Mouse (Mus musculus) lung, postnatal 36 days (tissue): ENCODE data around the gene Met.
A peak's percentile ranks its signal among the peaks of the same experiment; 100 is the strongest.

Source experiments
- DNase-seq: peaks from one replicate; pipeline ENCODE4 v3.0.0; 2022; ENCODE audit warnings: mixed read lengths

Gene Met

DNA sequence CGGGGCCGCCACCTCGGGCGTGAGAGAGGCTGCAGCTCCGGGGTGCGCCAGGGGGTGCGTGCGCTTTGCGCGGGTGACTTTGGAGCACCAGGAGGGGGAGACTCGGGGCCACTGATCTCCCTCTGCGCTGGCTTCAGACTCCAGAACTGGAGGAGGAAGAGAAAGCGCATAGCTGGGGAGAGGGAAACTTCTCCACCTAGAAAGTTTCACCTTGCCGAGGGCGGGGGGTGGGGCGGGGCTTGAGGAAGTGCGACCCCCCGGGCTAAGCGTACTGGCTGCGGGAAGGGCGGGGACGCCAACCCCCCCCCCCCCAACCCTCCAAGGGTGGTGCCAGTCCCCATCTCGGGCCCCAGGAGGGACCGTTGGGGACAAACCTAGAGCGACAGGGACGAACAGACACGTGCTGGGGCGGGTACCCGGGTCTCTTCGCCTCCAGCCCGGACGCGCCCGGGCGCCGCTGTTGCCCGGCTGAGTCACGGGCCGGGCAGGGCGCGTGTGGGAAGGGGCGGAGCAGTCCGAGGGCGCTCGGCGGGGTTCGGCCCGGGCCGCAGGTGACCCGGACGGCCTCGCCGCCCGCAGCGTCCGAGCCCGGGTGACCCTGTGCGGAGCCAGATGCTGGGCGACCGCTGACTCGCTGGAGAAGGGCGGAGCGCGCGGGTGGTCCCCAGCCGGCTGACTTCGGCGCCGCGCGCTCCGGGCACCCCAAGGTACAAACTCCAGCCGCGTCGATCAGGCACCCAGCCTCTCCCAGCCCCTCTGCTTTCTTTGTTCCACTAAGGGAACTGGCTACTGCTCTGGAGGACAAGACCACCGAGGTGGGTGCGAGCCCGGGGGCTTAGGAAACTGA lies at the start of gene Met:
Met (plus strand) TSS at position 367 of the 847 bp plus-strand sequence.
- peak; percentile 69 for DNase-seq

DNA sequence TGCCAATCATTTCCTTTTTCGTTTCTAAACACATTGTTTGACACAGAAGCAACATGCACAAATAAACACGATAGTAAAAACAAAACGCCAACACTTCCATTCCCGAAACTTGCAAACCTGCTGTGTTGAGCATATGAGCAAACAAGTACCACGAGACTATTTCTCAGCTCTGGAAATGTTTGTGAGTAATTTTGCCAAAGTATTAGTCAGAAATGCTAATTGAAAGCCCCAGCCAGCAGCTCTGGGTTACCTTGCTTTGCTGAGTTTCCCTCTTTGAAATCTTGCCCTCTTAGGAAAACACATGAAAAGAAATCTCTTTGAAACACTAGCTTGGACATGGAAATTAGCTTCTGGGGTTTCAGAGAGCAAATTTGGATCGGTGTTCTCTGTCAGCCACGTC lies 45.4 kb upstream of the Met start:
- no peak for DNase-seq

DNA sequence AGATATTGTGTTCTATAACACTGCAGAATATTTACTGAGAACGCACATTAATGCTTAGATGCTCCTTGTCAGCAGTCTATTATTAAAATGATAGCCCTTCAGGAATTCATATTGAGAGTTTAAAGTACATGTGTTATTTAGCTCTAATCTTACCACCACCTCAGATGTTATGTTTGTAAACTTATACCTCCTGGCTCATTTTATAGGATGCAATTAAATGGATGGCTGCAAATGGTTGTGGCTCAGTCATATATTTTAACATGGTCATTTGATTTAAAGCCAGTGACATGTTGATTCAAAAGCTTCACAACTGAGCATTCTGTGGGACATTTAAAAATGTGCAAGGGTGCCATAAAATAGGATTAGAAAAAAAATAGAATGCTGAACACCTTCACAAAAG lies 41.2 kb upstream of the Met start:
- DNase-seq = no peak

DNA sequence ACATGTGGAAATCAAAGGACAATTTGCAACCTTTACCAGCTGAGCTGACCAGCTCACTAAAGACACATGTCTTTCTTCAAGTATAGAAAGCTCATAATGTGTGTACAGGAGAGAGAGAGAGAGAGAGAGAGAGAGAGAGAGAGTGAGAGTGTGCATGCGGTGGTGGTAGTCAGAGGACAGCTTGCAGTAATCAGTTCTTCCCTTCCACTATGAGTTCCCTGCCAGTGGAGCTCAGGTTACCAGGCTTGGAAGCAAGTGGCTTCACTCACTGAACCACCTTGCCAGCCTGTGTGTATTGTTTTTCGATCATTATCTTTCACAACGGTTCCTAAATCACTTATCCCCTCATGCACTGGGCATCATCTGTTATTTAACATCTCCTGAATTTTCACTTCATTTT lies 34.6 kb upstream of the Met start:
- no peak for DNase-seq

DNA sequence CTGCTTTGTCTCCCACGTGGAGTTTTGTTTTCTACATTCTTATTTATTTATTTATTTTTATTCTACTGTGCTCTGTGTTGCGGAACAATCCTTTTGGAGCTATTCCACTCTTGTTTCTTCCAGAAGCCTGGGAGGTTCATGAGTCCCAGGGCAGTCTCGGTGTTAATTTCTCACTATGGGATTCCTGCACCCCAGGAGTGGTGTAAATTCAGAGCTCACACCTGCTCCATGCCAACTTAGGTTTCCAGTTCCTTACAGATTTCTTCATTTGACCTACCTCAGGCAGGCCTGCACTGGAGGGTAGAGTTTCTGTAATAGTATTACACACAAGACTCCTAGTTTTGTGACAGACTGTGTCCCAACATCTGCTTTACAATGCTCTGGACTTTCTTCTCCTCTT lies 34.0 kb upstream of the Met start:
- no peak for DNase-seq

DNA sequence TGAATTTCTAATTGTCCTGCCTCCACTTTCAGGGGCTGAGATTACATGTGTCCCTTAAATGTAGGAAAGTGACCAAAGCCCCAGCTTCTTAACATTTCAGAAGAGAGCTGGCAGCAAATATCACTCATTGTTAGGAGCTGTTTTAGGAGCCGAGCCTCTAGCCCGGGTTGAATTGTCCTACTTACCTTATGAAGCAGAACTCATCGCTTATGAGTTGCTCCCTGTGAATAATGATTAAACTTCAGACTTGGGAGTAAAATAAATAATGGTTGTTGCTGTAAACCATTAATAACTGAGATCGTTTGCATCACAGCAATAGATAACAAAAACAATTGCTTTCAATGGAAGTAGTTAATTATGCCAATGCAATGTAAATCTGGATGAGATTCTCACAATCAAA lies 20.3 kb upstream of the Met start:
- DNase-seq = no peak

DNA sequence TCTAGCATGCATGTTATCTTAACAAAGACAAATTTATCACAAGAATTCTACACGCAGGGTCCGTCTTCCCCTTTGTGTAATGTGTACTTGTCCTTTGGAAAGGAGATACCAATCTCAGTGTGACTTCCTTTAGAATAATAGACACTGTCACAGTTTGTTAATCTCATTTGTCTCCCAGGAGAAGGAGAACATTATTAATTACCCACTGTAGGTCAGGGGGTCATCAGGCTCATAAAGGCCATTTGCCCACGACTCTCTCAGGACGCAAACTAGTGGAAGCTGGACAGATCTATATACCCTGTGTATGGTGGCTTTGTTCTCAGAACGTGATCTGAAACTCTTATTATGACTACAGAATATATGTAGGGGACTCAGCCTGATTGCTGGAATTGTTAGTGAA lies 12.3 kb upstream of the Met start:
- peak; percentile 17 for DNase-seq

DNA sequence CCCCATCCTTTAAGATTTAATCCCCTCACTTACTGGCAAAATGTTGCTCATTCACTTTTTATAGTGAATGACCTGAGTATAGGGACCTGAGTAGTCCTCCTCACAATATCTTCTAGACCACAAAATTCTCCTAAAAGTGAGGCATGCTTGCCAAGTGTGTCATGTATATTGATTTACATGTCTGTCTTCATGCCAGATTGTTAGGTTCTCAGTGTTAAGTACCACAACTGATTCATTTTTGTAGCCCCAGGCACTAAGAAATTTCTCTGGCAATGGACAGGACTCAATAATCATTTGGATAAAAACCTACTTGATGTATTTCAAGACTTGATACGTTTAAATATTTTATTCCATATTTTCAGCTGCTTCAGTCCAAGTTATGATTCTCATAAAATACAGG lies 8.5 kb upstream of the Met start:
- no peak for DNase-seq

DNA sequence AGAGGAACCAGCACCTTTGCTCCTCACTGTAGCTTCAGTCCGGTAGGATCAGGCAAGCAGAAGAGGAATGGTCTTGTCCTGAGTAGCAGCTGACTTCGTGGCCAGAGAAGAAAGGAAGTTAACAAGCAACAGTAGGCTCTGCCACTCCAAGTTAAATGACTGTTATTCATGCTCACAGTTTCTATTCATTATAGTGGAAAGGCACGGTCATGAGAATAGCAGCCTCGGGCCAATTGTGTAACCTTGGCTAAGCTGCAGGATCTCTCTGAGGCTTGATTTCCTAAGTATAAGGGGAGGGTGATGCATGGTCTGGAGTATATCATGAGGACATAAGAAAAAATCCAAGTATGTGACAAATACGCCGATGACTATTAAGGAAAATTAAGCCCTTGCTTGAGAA lies 4.0 kb upstream of the Met start:
- no peak for DNase-seq

DNA sequence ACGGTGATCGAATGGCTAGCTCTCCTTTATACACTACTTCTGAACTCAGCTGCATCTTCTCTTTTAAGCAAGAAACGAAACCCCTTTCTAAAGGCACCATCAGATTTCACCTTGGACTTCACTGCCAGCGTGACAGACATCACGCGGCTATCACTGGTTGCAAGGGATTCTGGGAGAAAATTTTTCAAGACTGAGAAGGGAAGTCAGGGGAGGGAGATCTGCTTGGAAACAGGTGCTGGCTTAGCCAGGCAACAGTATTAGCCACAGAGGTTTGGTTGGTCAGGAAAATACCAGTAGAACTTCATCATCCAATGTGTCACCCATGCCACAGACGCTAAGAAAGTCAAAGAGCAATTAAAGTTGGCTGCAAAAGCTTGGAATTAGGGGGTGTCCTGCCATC lies 2.2 kb upstream of the Met start:
- no peak for DNase-seq

DNA sequence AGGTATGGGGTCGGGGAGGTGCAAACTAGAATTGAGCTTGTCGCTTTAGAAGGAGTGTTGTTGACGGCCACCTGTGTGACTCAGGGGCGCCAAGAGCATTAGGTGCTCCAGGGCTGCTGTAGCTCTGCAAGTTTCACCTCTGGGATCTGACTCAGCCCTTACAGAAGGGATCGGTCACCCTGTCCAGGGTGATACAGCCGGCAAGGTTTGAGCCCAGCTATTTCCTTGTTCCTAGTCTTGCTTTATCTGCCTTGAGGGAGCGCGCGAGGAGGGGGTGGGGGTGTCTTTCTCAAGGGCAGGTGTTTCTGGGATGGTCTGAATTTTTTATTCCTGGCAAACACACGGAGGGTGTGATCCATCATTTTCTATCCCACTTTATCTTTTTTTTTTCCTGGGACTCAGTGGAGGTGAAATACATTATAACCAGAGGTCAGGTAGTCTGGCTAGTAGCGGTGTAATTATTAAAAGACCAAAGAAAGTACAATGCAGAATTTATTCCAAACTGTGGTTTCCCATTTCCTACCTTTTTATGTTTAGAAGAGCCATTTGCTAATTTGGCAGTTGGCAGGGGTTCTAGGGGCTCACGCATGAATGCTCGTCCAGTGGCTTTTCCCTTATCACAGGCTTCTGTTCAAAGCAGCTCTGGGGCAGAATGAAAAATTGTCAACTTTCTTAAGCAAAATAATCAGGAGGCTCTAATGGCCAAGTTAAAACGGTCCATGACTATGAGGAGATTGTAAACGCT lies 853 bp downstream of the Met start:
- peak; percentile 26 for DNase-seq

DNA sequence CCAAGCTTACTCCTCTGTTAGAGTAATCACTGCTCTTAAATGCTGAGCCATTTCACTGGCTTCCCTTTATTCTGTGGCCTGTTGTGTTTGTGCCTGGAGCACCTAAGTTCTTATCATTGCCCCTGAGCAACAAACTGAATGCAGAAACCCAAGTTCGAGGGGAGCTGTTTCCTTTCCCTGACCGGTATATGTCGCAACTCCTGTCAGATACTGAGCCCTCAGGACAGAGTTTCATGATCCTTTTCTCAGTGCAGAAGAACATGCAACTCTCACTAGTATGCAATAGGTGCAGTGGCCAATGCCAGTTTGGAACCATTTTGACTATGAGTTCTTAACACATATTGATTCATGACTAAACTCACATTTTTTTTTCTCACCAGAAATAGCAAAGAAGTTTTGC lies 2.9 kb downstream of the Met start:
- DNase-seq = no peak

DNA sequence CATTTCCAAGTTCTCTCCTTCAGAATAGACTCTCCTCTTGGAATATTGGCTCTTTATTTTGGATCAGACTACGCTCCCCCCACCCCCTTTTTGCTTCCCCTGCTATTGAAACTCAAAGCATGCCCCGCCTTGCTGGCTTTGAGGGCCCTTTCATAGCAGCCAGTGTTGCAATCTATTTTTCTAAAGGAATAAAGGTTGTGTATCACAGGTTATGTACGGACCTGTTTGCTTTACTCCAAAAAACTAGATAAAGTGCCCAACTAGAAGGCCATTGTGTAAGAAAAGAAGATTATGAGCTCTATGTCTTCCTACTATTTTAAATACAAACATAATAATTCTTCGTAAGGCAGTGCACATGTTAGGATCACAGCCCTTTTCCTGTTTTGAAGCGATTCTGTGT lies 5.4 kb downstream of the Met start:
- DNase-seq = peak; percentile 48

DNA sequence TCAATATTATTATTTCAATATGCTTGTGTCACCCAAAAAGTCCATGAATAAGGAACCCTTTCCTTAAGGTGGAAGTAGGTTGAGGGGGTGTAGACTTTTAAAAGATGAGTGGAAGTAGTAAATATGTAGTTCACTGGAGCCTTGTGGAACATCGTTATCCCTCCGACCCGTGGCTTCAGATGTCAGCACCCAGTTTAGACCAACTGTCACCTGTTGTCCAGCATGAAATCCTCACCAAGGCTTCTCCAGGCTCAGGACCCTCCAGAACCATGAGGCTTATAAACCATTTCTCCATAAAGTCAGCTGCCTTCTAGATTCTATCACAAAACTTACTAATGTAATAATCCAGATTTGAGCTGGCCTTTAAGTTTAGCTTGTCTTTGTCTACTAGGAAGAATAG lies 9.5 kb downstream of the Met start:
- DNase-seq = no peak

DNA sequence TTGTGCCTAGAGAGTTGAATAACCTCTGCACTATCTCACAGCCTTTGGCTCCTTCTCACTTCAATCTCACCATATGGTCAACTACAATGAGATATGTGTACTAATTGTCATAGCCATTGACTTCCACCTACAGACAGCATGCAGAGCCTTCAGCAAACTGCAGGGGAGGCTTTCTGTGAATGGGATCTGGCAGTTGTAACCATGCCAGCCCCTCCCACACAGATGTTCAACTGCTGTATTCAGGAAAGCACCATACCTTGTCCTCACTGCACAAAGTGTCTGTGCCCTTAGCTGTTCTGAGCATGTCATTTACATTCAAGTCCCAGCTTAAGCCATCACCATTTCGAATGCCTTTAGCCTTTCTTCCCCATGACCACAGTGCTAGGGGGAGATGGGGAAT lies 14.2 kb downstream of the Met start:
- no peak for DNase-seq

DNA sequence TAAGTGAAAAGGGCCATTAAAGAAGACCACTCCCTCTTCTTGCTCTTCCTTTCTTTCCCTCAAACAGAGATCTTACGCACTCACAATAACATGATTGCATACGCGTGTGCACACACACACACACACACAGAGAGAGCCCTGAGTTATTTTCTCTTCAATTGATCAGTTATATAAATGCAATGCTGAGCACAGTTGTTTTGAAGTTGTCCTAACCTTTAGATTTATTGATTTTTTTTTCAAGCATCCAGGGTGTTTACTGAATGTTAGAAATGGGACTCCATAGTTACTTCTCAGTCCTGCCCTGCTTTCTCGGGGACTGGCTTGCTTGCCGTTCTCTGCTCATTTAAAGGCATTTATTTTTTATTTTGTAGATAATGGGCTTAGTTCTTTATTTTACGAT lies 14.7 kb downstream of the Met start:
- DNase-seq = no peak

DNA sequence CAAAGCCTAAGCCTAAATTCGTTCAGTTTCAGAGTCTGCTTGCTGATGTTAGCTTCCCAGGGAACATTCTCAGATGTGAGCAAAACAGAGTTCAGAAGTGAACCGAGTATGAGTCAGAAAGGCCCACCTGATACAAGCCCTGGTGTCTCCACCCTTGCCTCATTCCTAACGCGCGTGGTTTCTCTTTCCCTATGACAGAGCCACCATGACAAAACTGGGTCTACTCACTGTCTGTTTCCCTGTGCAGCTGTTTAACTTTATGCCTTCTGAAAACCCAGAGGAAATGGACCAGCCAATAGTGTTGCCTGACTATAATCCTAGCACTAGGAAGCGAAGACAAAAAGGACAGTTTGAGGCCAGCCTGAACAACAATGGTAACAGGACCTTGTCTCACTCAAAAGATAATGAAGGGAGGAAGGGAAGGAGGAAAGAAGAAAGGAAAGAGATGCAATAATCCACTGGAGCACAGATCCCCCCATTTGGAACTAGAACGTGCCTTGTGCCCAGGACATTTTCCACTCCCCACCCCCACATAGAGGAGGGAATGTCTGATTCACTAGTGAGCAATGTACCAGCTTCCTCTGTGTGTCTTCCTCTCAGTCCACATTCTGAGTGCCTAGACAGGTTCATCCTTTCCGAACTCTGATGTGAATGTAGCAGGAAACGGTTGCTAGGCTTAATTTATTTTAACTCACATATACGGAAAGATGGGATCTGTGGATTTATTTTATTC lies 15.4 kb downstream of the Met start:
- no peak for DNase-seq

DNA sequence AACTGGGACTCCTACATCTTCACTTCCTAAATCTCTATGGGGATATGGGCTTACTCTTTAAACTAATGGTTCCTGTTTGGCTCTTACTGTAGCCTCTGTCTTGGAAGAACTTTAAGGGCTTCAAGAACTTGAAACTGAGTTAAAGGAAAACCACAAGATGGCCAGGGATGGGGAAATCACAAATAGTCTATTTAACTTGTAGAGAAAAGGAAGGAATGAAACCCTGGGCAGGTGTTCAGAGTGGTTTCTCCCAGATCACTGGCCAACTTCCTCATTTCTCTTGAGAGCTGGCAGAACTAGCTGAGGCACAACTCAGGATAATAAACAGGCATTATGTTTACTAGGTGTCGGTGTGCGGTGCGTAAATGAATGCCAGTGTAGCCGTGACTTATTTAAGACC lies 17.5 kb downstream of the Met start:
- DNase-seq = peak; percentile 77

DNA sequence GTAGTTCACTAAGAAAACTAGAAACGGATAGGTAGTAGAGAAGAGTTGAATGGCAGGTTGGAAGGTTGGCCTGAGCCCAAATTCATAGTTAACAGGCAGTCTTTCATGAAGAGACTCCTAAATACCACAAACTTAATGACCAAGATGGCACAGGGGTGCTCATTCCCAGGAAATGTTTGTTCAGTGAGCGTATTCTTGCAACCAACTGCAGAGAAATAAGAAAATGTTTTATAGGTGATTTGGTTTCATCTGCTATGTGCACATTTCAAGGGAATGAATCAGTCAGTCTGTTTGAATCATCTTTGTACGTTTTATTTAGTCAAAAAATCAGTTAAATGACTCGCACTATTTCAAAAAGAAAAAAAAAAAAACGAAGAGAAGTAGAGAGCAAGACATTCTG lies 21.6 kb downstream of the Met start:
- DNase-seq = no peak

DNA sequence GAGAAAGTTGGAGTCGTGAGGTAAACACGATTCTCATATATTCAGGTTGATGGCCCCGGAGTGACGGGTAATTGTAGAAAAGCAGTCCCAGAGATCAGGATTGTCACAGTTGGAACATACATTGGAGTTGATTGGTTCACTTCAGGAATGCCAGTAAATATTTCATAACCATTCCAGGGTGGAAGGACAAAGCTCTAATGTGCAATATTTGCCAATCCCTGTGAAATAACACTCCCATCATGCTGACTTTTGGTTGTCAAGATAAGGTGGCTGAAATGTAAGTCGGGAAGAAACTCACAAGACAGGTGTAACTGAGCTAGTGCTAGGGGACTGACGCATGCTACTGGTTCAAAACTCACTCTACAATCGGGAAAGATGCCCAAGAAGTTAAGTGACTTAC lies 22.2 kb downstream of the Met start:
- peak; percentile 19 for DNase-seq

DNA sequence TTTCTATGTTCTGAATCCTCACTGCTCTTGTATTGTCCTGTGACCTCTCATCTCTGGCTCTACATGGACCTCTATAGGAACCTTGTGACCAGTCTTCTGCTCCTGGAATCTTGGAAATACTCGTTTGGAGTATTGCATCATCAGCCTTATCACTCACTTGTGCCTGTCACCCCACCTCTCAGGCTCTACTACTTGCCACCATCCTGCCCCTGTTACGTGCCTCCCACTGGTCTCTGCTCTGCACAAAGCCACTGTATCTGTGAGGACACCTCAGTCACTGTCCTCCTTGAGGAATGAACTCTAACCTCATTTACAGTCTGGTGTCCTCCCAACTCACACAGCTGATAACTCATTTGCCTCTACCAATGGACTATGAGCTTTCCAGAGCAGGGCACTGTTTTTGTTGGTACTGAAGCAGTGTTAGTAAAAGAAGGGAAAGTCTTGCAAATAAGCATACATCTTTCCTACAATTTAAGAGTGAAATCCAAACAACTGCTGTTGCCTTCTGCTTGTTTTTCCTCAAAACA lies 24.8 kb downstream of the Met start:
- DNase-seq = peak; percentile 50

DNA sequence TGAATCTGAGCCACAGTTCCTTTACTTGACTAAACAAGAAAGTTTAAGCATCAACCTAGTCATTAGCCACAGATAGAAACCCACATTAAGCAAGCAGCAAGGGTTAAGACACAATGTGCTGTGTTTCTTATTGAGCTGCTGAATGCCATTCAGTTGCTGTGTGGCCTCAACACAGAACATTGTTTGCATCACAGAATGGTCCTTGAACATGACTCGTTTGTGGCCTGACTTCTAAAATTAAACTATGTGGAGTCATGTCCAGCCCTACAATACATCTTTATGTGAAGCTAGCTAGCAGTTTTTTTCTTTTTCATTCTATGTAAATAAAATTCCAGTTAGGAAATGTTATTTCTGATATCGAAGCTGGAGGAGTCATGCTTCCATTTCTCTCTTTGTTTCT lies 27.2 kb downstream of the Met start:
- no peak for DNase-seq

DNA sequence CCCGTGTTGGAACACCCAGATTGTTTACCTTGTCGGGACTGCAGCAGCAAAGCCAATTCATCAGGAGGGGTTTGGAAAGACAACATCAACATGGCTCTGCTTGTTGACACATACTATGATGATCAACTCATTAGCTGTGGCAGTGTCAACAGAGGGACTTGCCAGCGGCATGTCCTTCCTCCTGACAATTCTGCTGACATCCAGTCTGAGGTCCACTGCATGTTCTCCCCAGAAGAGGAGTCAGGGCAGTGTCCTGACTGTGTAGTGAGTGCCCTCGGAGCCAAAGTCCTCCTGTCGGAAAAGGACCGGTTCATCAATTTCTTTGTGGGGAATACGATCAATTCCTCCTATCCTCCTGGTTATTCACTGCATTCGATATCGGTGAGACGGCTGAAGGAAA lies 27.9 kb downstream of the Met start:
- no peak for DNase-seq

DNA sequence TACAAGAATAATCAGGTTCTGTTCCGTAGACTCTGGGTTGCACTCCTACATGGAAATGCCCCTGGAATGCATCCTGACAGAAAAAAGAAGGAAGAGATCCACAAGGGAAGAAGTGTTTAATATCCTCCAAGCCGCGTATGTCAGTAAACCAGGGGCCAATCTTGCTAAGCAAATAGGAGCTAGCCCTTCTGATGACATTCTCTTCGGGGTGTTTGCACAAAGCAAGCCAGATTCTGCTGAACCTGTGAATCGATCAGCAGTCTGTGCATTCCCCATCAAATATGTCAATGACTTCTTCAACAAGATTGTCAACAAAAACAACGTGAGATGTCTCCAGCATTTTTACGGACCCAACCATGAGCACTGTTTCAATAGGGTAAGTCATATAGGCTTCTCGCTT lies 28.5 kb downstream of the Met start:
- DNase-seq = no peak
